Mouse (Mus musculus) embryo, embryonic 11 days (tissue): ENCODE results near the gene Adgrv1.

Source experiments
- DNase-seq: peaks from one replicate; pipeline ENCODE4 v3.0.0-alpha.2; 2015

Gene Adgrv1

DNA sequence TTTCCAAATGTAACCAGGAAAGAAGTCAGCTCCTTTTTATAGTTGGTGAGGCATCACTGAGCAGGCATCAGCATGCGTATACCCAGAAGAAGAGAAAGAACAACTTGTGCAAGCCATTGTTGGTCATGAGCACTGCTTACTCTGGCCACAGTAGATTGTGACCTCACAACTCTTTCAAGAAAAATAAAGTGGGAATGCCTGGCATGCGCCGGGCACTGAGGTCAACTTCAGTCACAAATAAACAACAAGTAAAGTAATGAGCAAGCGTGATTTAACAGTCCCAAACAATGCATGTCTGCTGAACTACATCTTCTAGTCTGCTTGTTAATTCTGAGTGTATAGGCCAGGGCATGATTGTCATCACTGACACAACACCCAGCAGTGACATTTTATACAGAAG lies 499.6 kb downstream of the Adgrv1 start:
- no peak for DNase-seq

DNA sequence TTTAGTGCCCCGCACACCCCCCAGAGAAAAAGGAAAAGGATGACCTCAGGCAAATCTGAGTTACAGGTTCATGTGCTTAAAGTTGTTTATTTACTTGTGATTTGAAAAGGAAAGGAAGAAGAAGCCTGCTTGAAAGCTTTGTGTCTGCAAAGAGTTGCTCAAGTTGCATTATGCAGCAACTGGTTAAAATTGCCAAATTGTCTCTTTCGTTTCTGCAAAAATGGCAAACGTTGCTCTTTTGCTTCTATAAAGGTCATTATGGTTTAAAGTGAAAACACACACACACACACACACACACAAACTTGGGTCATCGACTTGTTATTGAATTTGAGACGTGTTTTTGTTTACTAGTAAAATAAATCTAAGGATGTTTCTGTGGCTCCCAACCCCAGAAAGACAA lies 500.3 kb downstream of the Adgrv1 start:
- DNase-seq, result no peak

DNA sequence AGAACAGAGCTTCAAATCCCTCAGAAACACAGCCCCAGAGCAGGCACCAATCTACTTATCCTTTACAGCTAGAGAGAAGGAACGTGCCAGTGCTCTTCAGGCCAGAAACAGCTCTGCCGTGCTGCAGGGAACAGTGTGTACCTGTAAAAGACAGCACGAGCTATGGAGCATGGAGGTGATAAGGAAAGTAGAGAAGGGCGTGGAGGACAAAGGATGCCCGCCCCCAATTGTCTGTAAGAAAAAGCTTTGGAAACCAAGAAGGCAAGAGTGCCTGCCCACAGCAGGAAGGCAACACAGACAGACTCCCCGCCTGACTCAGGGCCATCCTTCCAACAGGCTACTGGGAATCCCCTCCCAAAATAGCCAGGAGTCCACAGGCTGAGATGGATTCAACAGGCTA lies 501.1 kb downstream of the Adgrv1 start:
- DNase-seq, result no peak

DNA sequence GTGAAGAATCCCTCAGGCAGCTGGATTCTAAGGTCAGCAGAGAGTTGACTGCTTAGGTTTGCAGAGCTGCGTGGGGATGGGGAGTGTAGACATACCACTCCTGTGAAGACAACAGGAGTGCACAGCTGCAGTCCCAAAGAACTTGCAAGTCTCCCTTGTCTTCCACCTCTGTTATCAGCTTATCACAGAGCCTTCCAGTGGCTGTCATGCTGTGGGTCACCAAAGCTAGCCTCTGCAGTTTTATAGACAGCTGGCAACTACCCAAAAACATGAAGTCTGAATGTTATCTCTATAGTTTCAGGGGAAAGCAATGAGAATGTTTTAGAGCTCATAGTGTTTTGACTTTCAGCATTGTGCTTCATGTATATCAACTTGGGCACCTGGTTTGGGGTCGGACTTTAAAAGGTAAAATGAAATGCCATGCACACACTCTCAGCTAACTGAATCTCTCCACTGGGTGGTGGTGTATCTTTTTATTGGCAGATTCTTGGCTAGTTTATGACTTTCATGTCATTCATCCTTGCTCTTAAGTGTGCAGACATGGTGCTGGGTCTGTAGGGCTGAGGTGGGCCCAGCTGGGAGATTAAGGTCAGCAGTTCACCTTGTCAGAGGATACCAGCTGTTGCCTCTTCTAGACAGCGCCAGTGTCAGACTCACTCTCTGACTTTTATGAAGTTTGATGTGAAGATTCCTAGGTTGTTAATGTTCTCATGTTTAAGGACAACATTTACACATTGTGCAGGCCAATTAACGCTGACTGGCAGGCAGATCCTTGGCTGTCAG lies 502.0 kb downstream of the Adgrv1 start:
- DNase-seq, result no peak

DNA sequence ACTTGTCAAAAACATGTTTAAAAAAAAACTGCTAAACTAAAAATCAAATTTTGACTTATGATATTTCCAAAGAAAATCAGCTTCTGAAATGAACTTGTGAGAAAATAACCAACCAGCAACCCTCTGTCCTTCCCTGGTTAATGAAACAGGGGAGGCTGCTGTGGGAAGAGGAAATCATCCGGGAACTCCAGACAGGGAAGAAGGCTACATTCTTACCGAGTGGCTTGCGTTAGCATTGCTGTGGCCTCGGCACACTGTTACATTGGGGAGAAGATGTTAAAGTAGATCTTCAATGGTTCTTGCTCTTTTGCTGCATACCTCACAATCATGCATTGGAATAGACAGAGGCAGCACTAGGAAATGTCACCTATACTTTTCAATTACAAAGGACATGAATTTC lies 507.1 kb downstream of the Adgrv1 start:
- no peak for DNase-seq

DNA sequence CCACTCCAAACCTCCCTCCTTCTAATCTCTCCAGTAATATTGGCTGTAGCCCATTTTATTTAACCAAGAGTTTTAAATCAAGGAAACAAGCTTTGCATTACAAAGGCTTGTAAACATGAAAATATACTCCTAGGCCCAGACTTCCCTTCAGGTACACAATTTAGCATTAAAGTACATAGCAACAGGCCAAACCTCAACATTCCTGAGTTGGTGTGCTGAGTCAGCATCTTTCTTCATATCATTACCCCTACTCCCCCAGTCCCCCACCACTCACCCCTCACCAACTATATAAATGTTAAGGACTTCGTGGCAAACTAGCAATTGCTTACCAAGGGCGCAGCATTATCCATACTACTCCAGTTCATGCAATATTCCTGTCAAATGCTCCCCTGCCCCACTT lies 510.7 kb downstream of the Adgrv1 start:
- DNase-seq, result no peak

DNA sequence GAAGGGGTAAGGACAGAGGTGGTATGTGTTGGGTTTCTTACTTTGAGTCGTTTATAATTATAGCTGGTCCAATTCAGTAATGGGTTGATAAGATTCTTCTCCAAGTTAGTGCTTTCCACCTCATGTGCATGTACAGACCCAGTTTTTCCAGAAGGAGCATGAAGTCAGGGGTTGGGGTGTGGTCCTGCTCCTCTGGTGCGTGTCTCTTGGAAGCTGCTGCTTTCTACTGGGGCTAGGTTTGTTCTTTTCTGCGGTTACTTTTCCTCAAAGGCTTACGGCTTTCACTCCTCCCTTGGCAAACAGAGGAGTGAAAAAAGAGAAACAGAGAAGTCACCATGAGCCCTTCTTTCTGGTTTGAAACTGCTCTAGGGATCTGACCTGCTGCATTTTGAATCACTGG lies 522.5 kb downstream of the Adgrv1 start:
- no peak for DNase-seq

DNA sequence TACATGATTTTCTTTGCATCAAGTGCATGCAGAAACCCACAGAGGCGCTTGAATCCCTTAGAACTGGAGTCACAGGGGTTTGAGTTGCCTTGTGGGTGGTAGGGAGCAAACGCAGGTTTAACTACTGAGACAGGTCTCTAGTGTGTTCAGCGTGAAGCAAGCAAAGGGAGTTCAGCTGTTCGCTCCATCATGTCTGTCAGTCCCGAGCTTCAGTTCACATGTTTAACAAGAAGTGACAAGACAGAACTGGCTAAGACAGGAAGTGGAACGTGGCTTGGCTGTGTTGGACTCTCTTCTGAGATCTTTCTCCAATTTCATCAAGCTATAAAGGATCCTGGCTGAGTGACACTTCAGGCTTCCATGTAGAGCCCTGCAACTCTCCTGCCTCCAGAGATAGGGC lies 523.3 kb downstream of the Adgrv1 start:
- no peak for DNase-seq

DNA sequence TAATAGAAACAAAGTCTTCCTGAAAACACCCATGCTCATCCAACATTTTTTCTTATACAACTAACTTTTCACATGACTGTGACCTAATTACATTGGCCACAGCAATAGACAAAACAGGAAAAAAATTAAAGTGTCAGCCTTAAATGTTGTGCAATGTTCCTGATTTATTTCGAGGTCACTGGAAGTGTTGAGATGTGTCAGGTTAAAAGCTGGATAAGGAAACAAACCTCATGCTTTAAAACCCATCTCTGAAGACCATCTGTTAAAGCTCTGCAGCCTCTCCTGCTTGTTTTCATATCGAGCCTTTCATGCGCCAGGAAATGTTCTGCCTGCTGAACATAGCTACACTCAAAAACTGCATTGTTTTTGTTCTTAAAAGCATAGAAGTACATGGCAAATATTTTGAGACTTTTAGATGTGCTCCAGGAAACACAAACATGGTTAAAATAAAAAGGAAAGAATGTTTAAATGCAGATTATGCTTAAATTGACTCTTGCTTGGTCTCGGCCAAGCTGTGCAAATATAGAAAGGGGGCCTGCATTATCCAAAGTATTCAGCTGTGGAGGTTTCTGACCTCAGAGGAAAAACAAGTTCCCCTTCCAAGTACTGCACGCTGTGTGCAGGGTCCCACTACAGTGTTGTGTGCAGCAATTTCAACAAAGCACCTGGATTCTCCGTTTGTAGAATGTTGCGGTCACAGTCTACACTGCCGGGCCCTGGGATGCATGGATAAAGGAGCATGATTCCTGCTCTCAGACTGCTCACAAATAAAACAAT lies 524.2 kb downstream of the Adgrv1 start:
- DNase-seq, result no peak

DNA sequence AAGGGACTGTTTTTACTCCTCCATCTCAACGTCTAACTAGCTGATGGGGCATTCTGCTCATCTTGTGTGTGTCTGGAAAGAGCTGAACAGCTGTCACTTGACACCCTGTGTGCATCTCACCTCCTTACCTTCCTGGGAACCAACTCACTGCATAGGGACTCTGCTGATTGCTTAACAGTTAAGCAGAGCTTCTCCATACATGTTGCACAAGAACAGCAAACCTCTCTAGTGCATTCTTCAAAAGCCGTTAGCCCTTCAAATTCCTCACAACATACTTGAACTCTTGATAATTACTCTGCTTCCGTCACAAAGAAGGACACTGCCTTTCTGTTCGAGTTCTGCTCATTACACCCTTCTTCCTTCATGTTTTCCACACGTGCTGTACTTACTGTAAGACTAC lies 525.5 kb downstream of the Adgrv1 start:
- no peak for DNase-seq

DNA sequence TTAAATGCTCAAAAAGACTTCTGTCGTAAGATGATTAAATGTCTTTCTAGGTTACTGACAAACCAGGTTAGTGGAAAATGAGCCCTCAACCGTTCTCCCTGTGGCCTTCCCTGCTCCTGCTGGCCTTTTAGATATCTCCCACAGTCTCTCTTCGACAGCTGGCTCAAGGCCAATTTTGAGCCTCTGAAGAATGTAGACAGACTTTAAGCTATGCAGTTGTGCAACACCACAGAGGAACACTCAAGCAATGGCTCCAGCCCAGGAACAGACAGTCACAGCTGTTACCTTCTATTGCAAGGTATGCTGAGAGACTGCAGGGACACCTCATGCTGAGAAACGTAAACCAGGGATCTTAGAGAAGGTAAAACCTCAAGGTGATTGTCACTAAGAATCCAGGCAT lies 529.2 kb downstream of the Adgrv1 start:
- DNase-seq, result peak; percentile 24

- DNase-seq, result no peak
Measured at GRCm38 (mm10) chr13:81096424-81096823, 536.5 kb downstream of the Adgrv1 start.

GRCm38 (mm10) chr13:81094513-81094912 lies 538.4 kb downstream of the Adgrv1 start:
- DNase-seq, result no peak

GRCm38 (mm10) chr13:81090051-81090836 lies 542.7 kb downstream of the Adgrv1 start:
- no peak for DNase-seq

DNA sequence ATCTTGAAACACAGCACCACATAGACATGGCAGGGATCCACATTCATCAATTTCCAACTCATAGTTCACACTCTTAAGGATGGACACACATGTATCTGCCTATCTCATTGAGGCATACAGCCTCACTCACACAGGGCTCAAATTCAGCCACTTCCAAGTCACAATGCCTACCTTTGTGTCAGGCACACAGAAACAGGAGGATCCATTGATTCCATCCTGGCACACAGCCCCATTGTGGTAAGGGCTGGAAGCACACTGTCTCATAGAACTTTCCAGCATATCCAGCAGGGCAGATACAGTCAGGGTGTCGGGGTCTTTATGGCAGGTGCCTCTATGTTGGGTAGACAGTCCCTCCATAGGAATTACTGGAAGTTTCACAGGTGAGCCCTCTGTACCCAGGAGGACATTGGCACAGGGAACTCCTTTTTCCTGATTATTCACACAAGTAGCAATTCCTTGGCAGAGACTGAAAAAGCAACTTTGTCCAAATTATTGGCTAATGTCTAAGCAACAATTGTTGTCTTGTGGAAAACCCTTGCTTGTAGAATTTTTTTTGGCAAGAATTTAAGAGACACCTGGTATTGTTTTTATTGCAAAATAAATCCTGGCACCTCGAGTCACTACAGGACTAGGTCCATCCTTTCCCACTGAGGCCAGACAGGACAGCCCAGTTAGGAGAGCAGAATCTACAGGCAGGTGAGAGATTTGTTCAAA lies 545.8 kb downstream of the Adgrv1 start:
- DNase-seq, result no peak

GRCm38 (mm10) chr13:81072214-81072613 lies 560.7 kb downstream of the Adgrv1 start:
- DNase-seq, result no peak

DNA sequence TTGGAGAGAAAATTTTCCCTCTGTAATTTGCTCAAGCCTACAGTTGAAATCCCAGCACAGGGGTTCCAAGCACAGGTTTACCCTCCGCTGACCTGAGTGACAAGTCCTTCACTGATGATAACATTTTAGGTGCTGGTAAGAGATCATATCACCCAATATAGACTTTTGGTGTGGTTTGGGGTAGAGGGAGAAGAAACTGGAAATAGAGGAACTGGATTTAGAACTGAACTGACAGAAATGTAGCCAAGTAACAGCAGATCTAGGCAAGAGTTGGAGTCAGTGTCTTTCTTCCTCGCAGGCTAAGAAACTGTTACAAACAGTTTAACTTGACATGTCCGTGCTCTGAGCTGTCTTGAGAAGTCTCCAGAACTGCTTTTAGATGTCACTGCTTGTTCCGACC lies 581.5 kb downstream of the Adgrv1 start:
- no peak for DNase-seq

DNA sequence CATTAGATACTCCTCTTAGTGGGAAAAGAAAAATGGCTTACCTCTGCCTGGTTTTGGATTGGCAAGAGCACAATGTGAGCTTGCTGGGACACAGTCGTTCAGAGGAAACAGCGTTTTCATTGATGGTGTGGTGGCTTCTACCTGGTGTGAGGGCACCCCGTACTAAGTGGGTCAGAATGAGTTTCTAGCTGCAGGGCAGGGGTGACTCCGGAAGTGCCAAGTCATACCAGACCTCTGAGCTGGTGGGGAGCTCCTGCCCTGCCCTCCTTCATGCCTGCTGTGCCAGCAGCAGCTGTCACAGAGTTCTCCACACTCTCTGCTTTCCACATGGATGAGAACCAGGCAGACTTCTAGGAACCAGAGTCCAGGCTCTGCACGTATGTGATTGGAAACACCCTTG lies 582.0 kb downstream of the Adgrv1 start:
- no peak for DNase-seq

DNA sequence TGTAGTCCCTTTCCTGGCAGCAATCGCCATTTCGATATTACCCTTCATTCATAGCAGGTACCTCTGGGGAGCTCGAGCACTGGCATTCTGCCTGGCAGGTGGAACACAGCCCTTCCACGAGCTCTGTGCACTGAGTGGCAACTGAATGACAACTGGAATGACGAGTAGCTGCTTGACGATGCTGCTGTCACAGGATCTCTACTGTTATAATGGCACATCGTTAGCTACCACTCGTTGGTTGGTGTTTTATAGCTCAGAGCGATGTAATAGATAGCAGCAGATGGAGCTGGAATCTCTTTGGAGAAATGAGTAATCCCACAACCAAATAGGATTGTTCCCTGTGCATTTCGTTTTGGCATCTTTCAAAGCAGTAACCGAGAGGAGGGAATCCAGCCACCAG lies 587.6 kb downstream of the Adgrv1 start:
- DNase-seq, result no peak
